Mouse (Mus musculus): ENCODE measurements around the gene Prps1l1. TPM values are rescaled to one million over a fixed set of nuclear protein-coding genes. Genes with fewer than 3 reads are reported as not detected.

The Prps1l1 gene
- polyA plus RNA-seq (2014; fragmentation: Nextera tagmentation; extraction: Ambion mirVana) = not detected in 2 replicates

- H3K9me3 ChIP-seq (ENCODE audit: control insufficient read depth, low read length) = no peaks in the 10 kb centered on the region
- H3K27me3 ChIP-seq (ENCODE audit: control insufficient read depth, insufficient read depth, low read length) = no peaks in the 10 kb centered on the region
- H3K9ac ChIP-seq (ENCODE audit: low read length) = no peak within 1 kb of the TSS
- no peak within 1 kb of the TSS for H3K4me3 ChIP-seq (ENCODE audit: low read depth, low read length)
- DNase-seq (ENCODE audit: low spot score) = no peak
- no peaks in the 10 kb centered on the region for H3K4me1 ChIP-seq (ENCODE audit: control insufficient read depth, insufficient read depth, low read length)
- no peak for ATAC-seq (ENCODE audit: insufficient read depth, low FRiP score, low TSS enrichment)
- no peaks in the 10 kb centered on the region for H3K36me3 ChIP-seq (ENCODE audit: control insufficient read depth, insufficient read depth, low read length)
- 91% methylated on average over 4 of the region's 4 CpGs for WGBS
- no peak within 1 kb of the TSS for H3K27ac ChIP-seq (ENCODE audit: low read depth, low read length)
- no peak within 1 kb of the TSS for H3K4me2 ChIP-seq (ENCODE audit: low read depth)
Measured at GRCm38 (mm10) chr12:34984461-34984860, at the start of gene Prps1l1. TSS of gene Prps1l1 (plus strand) at chr12:34984761.

DNA sequence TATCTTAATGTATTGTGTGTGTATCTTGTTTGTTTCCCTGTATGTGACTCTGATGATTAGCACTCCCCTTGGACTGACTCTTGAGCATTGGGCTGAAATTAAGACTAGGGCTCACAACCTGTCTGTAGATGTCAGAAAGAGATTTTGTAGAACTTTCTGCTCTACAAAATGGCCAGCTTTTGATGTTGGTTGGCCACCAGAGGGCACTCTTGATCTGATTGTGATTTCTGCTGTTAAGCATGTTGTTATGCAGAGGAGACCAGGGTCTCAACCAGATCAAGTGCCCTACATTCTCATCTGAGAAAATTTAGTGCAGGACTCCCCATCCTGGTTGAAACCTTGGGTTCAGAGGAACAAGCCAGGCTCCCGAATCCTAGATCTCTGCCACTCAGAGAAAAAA is 46.6 kb upstream of the Prps1l1 start:
- Histone ChIP-seq H3K9ac (ENCODE audit: low read length) (no peak overlapping the region), H3K4me3 (ENCODE audit: low read depth, low read length) (no peak overlapping the region), H3K4me2 (ENCODE audit: low read depth) (no peak overlapping the region), H3K4me1 (ENCODE audit: control insufficient read depth, insufficient read depth, low read length) (no peaks in the 10 kb centered on the region), H3K27me3 (ENCODE audit: control insufficient read depth, insufficient read depth, low read length) (no peaks in the 10 kb centered on the region), H3K9me3 (ENCODE audit: control insufficient read depth, low read length) (no peaks in the 10 kb centered on the region; the same call in 1 of the 2 replicates), H3K36me3 (ENCODE audit: control insufficient read depth, insufficient read depth, low read length) (no peaks in the 10 kb centered on the region), H3K27ac (ENCODE audit: low read depth, low read length) (no peak overlapping the region)
- ATAC-seq (ENCODE audit: insufficient read depth, low FRiP score, low TSS enrichment) (no peak), DNase-seq (ENCODE audit: low spot score) (no peak)
- 96% methylated on average over 1 of the region's 1 CpGs for WGBS

DNA sequence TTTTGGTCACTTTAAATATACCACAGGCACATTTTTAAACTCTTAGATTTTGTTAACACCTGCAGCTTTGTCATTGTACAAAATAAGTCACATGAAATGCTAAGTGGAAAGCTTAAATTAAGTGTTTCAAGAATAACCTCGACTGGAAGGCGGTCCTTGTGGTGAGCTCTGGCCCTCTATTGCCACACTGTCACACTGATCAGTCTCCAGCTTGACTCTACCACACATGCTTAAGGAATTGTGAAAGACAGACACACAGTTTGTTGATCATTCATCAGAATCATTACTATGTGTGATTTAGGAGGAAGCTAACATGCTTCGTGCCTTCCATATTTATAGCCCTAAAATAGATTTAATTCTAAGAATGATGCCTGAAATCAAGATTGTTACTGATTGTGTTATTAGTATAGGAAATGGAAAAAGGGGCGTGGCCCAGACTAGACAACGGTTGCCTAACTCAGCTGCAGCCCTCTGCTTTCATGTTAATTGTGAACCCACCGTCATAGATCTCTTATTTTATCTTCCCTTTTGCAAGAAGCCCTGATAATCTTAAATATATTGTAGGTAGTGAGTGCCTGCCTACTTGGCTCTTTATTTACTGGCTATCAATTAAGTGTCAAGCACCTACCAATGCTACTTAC is 35.4 kb upstream of the Prps1l1 start:
- Histone ChIP-seq H3K9ac (ENCODE audit: low read length) (no peak overlapping the region), H3K4me3 (ENCODE audit: low read depth, low read length) (no peak overlapping the region), H3K27ac (ENCODE audit: low read depth, low read length) (no peak overlapping the region), H3K4me2 (ENCODE audit: low read depth) (no peak overlapping the region), H3K36me3 (ENCODE audit: control insufficient read depth, insufficient read depth, low read length) (no peaks in the 10 kb centered on the region), H3K27me3 (ENCODE audit: control insufficient read depth, insufficient read depth, low read length) (no peaks in the 10 kb centered on the region), H3K9me3 (ENCODE audit: control insufficient read depth, low read length) (no peaks in the 10 kb centered on the region), H3K4me1 (ENCODE audit: control insufficient read depth, insufficient read depth, low read length) (no peaks in the 10 kb centered on the region)
- ATAC-seq (ENCODE audit: insufficient read depth, low FRiP score, low TSS enrichment) (no peak), DNase-seq (ENCODE audit: low spot score) (no peak)
- WGBS = 87% methylated on average over 6 of the region's 6 CpGs

DNA sequence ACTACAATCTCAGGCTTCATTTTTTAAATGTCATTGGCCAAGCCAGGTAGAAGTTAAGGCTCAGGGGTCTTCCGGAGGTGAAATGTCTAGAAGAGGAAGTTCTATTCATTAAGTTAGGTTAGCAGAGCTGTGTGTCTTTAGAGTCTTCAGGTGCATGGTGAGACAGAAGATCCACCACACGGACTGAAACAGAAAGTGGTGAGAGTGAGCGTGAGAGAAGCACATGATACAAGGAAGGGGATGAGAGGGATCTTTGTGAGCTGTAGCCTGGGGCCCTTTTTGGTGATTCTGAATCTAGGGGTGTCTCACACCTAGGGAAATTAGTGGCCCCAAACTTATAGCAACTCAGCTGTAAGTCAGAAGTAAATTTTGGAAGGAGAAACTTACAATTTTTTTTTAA is 8.6 kb upstream of the Prps1l1 start:
- 92% methylated on average over 3 of the region's 3 CpGs for WGBS
- H3K27ac ChIP-seq (ENCODE audit: low read depth, low read length) = no peak overlapping the region
- DNase-seq (ENCODE audit: low spot score) = no peak

DNA sequence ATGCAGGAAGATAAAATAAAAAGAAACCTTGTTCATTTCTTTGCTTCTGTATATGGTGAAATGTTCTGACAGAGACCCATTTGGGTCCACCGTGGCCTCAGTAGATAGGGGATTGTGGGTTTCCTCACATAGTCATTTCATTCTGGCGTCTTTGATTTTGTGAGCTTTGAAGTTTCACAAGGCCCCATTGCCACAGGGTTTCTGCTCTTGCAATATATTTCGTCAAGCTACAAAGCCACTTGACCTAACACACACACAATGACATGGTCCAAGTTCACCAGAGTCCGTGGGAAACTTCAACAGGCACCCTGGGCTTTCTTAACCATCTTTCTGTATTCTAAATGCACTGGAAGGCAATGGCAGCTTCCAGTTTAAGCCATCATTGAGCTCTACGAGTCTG is 1.3 kb downstream of the Prps1l1 start:
- Histone ChIP-seq H3K27ac (ENCODE audit: low read depth, low read length) (no peak overlapping the region), H3K4me2 (ENCODE audit: low read depth) (no peak overlapping the region), H3K27me3 (ENCODE audit: control insufficient read depth, insufficient read depth, low read length) (no peaks in the 10 kb centered on the region), H3K4me1 (ENCODE audit: control insufficient read depth, insufficient read depth, low read length) (no peaks in the 10 kb centered on the region), H3K4me3 (ENCODE audit: low read depth, low read length) (no peak overlapping the region), H3K9me3 (ENCODE audit: control insufficient read depth, low read length) (no peaks in the 10 kb centered on the region), H3K9ac (ENCODE audit: low read length) (no peak overlapping the region), H3K36me3 (ENCODE audit: control insufficient read depth, insufficient read depth, low read length) (no peaks in the 10 kb centered on the region)
- ATAC-seq (ENCODE audit: insufficient read depth, low FRiP score, low TSS enrichment) = no peak
- 89% methylated on average over 5 of the region's 5 CpGs for WGBS
- DNase-seq (ENCODE audit: low spot score) = no peak

More for the DNA sequence above, 8.6 kb upstream of the Prps1l1 start:
- no peak for ATAC-seq (ENCODE audit: insufficient read depth, low FRiP score, low TSS enrichment)
- Histone ChIP-seq H3K9me3 (ENCODE audit: control insufficient read depth, low read length) (no peaks in the 10 kb centered on the region), H3K4me2 (ENCODE audit: low read depth) (no peak overlapping the region), H3K27me3 (ENCODE audit: control insufficient read depth, insufficient read depth, low read length) (no peaks in the 10 kb centered on the region), H3K4me1 (ENCODE audit: control insufficient read depth, insufficient read depth, low read length) (no peaks in the 10 kb centered on the region), H3K4me3 (ENCODE audit: low read depth, low read length) (no peak overlapping the region), H3K9ac (ENCODE audit: low read length) (no peak overlapping the region), H3K36me3 (ENCODE audit: control insufficient read depth, insufficient read depth, low read length) (no peaks in the 10 kb centered on the region)

DNA sequence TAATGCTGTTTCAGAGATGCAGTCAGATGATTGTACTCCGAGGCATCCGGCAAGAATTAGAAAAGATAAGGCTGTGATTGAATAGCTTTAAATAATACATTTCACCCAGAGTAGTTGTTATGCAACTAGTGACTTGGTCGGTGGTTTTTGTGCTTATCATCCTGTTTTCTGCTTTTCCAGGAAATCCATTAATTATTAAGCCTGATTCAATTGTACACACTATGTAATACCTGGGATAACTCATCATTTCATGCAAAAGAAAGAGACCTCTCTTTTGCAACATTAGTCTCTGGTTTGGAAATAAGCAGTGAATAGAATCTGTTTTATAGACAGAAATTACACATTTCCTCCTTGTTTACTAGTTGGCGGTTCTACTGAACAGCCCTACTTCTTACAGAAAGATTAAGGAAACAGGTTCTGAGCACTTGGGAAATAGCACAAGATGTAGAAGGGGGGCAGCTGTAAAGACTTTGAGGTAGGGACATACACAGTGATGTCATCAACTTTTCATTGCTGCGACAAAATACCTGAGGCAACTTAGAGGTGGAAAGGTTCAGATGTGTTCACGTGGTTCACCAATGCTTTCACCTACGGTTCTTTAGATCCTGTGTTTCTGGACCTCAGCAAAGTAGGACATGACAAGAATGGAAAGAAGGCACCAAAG is 5.1 kb downstream of the Prps1l1 start:
- Histone ChIP-seq H3K9ac (ENCODE audit: low read length) (no peak overlapping the region), H3K27ac (ENCODE audit: low read depth, low read length) (no peak overlapping the region), H3K27me3 (ENCODE audit: control insufficient read depth, insufficient read depth, low read length) (no peaks in the 10 kb centered on the region), H3K4me1 (ENCODE audit: control insufficient read depth, insufficient read depth, low read length) (no peaks in the 10 kb centered on the region), H3K9me3 (ENCODE audit: control insufficient read depth, low read length) (no peaks in the 10 kb centered on the region), H3K4me2 (ENCODE audit: low read depth) (no peak overlapping the region), H3K36me3 (ENCODE audit: control insufficient read depth, insufficient read depth, low read length) (no peaks in the 10 kb centered on the region), H3K4me3 (ENCODE audit: low read depth, low read length) (no peak overlapping the region)
- WGBS = 92% methylated on average over 7 of the region's 7 CpGs
- DNase-seq (ENCODE audit: low spot score) (no peak), ATAC-seq (ENCODE audit: insufficient read depth, low FRiP score, low TSS enrichment) (no peak)

GRCm38 (mm10) chr12:34990387-34990786 is 5.8 kb downstream of the Prps1l1 start:
- ATAC-seq (ENCODE audit: insufficient read depth, low FRiP score, low TSS enrichment) = no peak
- H3K27me3 ChIP-seq (ENCODE audit: control insufficient read depth, insufficient read depth, low read length) = no peaks in the 10 kb centered on the region
- H3K4me1 ChIP-seq (ENCODE audit: control insufficient read depth, insufficient read depth, low read length) = no peaks in the 10 kb centered on the region
- WGBS = 90% methylated on average over 4 of the region's 4 CpGs
- H3K9ac ChIP-seq (ENCODE audit: low read length) = no peak overlapping the region
- H3K27ac ChIP-seq (ENCODE audit: low read depth, low read length) = no peak overlapping the region
- H3K4me2 ChIP-seq (ENCODE audit: low read depth) = no peak overlapping the region
- H3K4me3 ChIP-seq (ENCODE audit: low read depth, low read length) = no peak overlapping the region
- no peaks in the 10 kb centered on the region for H3K36me3 ChIP-seq (ENCODE audit: control insufficient read depth, insufficient read depth, low read length)
- DNase-seq (ENCODE audit: low spot score) = no peak
- H3K9me3 ChIP-seq (ENCODE audit: control insufficient read depth, low read length) = no peaks in the 10 kb centered on the region

DNA sequence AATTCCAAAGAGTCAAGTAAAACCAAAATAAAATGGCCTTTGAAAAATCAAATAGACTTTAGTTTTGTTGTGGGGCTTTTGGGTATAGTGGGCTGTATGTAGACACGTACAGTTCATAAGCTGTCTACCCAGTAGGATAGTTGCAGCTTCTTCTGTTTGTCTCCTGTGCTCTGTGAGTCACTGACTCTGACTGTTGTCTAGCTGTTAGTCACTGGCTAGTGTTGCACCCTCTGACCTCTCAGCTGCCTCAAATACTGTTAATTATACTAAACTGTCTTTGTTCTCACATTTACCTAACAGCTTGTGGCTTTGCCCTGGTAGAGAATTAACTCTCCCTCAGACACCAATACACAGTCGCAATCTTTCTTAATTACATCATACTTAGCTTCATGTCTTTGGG is 7.3 kb downstream of the Prps1l1 start:
- Histone ChIP-seq H3K36me3 (ENCODE audit: control insufficient read depth, insufficient read depth, low read length) (no peaks in the 10 kb centered on the region), H3K4me2 (ENCODE audit: low read depth) (no peak overlapping the region), H3K27ac (ENCODE audit: low read depth, low read length) (no peak overlapping the region), H3K4me1 (ENCODE audit: control insufficient read depth, insufficient read depth, low read length) (no peaks in the 10 kb centered on the region), H3K27me3 (ENCODE audit: control insufficient read depth, insufficient read depth, low read length) (no peaks in the 10 kb centered on the region), H3K9me3 (ENCODE audit: control insufficient read depth, low read length) (no peaks in the 10 kb centered on the region), H3K9ac (ENCODE audit: low read length) (no peak overlapping the region), H3K4me3 (ENCODE audit: low read depth, low read length) (no peak overlapping the region)
- 86% methylated on average over 2 of the region's 2 CpGs for WGBS
- ATAC-seq (ENCODE audit: insufficient read depth, low FRiP score, low TSS enrichment) (no peak), DNase-seq (ENCODE audit: low spot score) (no peak)

DNA sequence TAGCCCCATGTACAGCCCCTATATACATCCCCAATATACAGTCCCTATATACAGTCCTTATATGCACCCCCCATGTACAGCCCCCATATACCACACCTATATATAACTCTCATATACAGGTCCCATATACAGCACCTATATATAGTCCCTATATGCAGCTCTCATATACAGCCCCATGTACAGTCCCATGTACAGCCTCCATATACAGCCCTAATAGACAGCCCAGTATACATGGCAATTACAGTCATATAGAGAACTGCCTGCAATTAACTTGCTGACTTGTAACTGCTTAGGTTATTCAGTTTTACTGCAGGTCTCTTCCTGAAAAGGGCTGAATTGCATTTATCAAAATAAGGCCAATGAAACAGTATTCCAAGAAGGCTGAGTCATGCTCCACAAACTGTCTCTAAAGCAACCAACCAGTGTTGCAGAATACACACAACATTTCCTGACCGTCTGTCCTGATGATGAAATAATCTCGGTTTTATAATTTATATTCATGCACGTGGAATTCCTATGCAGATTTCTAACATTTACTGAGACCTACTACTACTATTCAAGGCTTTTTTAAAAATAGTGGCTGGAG is 13.1 kb downstream of the Prps1l1 start:
- H3K9me3 ChIP-seq (ENCODE audit: control insufficient read depth, low read length) = no peaks in the 10 kb centered on the region
- H3K4me3 ChIP-seq (ENCODE audit: low read depth, low read length) = no peak overlapping the region
- H3K4me2 ChIP-seq (ENCODE audit: low read depth) = no peak overlapping the region
- H3K9ac ChIP-seq (ENCODE audit: low read length) = no peak overlapping the region
- no peaks in the 10 kb centered on the region for H3K4me1 ChIP-seq (ENCODE audit: control insufficient read depth, insufficient read depth, low read length)
- ATAC-seq (ENCODE audit: insufficient read depth, low FRiP score, low TSS enrichment) (no peak), DNase-seq (ENCODE audit: low spot score) (no peak)
- WGBS = 85% methylated on average over 3 of the region's 3 CpGs
- H3K27ac ChIP-seq (ENCODE audit: low read depth, low read length) = no peak overlapping the region
- no peaks in the 10 kb centered on the region for H3K36me3 ChIP-seq (ENCODE audit: control insufficient read depth, insufficient read depth, low read length)
- no peaks in the 10 kb centered on the region for H3K27me3 ChIP-seq (ENCODE audit: control insufficient read depth, insufficient read depth, low read length)
